Mouse (Mus musculus): ENCODE measurements around the gene Sh3gl1.

The Sh3gl1 gene

DNA sequence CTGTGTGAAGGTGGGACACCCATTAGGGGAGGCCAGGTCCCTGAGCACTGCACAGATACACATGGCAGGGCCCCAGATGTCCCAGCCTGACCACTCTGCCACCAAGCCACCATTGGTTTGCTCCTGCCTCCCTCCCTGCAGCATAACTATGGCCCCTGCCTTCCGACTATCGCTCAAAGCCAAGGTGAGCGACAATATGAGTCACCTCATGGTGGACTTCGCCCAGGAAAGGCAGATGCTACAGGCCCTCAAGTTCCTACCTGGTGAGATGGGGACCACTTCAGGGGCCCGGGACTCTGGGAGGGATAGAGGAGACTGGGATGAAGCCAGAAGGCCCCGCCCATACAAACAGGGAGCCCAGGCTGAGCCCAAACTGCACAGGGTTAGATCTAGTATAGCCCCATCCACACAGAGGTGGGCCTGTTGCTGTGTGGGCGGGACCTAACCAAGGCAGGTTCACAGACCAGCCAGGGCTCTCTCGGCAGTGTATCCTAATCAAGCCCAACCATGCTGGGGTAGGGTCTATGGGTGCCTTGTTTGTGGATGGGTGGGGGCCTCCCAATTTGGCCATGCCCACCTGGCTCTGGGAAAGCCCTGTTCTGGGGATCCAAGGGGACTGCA lies 46.0 kb downstream of the Sh3gl1 start:
- DNase-seq, result no peak

DNA sequence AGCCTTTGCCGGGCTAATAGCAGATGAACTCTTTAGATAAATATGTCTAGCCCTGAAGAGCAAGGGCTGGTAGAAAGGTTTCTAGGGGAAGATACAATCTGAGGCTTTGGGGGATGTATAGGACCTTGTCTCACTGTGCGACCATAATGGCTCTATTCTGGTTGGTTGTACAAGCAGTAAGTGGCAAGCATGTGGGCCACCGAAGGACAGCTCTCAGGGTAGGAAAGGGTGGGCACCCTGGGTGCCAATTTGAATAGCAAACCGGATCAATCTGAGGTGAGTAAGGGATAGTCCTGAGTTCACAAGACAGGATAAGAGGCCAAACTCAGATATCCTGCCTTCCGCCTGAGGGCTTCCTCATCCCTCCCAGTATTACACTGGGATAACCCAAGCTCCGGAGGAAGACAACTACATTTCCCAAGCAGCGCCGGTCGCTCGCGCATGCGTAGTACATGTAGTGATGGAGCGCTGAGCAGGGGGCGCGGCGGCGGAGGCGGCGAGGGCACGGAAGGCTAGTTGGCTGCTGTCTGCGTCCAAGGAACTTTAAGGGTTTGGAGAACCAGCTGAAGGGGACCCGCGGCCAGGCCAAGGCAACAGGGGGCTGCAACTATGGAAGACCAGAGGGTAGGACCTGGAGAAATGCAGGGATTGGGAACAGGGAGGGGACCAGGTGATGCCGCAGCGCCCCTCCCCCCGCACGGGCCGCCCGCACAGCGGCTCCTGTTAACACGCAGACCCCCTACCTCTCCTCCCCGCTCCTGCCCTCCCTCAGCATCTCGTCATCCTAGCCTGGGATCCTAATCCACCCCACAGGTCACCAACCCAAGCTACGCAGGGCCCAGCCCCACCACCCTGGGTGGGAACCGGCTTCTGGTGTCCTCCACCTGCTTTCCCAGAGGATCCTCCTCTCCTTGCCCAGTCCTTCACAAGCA lies 50.1 kb downstream of the Sh3gl1 start, which contains the start of gene Fsd1:
Gene Fsd1 (plus strand): TSS at position 480 of the 932 bp plus-strand sequence.
- peak; percentile 86 to 90 for DNase-seq

DNA sequence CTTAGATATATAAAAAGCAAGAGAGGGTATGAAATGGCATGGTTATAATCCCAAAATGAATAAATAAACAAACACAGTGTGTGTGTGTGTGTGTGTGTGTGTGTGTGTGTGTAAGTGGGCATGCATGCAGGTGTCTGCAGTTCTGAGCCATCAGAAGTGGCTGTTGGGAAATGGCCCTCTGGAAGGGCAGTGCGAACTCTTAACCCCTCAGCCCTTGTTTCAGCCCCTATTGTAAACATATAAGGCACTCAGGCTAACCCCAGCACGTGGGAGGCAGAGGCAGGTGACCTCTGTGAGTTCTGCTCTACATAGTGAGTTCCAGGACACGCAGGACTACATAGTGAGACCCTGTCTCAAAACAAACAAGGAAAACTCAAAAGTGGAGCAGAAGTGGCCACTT lies 59.1 kb downstream of the Sh3gl1 start:
- DNase-seq, result no peak

DNA sequence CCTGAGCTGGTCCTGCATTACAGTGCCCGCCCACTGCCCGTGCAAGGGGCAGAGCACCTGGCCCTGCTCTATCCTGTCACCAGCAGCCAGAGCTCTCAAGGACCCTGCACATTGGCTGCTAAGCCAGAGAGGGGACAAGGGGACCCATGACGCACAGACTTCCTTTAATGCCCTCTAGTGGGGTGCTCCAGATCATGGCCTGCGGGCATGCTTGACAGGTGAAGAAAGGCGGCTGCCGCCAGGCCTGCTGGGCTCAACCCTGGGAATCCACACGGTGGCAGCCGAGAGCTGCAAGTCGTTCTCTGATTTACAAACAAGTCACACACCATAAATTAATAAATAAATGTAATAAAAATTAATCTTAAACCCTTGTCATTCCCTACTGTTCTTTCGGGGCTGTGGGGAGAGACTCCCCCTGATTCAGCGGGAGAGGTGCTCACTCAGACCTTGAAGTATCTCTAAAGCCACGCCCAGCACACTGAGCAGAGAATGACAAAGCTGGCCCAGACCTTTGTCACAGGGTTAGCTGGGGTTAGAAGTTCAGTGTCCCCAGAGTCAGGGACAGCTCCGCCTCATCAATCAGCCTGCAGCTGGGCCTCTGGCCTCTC lies 60.1 kb downstream of the Sh3gl1 start:
- DNase-seq, result peak; percentile 88

DNA sequence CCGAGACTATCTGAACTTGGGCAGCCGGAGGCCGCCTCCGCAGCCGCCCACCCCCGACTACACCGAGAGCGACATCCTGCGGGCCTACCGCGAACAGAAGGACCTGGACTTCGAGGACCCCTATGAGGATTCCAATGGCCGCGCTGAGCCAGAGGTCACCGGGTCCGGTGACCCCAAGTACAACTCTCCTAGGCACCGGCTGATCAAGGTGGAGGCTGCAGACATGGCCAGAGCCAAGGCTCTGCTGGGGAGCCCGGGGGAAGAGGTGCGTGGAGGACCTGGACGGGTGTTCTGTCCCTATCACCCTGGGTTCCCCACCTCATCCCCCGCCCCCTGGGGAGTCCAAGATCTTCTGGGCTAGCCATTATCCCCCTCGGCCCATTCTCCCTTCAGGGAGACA lies 65.0 kb downstream of the Sh3gl1 start:
- DNase-seq, result no peak

DNA sequence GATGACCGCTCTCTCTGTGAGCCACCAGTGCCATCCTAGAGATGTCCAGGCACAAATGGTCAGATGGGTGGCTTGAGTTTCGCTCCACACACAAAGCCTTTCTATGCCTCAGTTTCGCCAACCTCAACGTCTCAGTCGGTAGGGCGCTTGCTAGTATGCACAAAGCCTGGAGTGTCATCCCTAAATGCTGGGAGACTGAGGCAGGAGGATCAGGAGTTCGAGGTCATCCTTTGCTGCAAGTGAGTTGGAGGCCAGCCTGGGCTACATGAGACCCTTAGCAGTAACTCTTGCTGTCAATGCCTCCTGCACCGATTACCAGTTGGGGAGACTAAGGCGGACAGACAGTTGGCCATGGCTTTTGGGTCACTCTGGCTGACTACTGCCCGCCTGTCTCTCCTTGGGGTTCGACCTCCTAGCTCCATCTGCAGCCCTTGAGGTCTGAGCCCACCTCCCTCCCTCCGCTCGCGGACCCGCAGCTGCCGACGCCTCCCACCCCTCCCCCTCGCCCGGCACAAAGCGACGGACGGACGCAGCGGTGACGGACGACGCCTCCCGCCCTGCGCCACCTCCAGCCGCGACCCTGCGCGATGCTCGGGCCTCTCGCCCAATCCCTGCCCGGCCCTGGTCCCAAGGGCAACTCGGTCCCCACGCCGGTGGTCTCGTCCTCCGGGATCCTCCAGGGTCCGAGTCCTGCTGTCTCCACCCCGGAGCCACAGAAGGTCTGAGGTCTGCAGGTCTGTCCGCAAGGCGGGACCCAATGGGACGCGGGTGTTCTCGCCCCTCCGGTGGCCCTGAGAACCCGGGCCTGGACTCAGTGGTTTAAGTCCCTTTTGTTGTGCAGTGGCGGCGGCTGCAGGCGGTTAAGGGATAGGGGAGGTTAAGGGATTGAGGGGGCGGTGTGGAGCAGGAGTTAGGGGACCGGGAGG lies 66.2 kb downstream of the Sh3gl1 start, which contains the start of gene Shd:
Gene Shd (plus strand): TSS at position 502 of the 926 bp plus-strand sequence.
- DNase-seq, result peak; percentile 62 to 75

DNA sequence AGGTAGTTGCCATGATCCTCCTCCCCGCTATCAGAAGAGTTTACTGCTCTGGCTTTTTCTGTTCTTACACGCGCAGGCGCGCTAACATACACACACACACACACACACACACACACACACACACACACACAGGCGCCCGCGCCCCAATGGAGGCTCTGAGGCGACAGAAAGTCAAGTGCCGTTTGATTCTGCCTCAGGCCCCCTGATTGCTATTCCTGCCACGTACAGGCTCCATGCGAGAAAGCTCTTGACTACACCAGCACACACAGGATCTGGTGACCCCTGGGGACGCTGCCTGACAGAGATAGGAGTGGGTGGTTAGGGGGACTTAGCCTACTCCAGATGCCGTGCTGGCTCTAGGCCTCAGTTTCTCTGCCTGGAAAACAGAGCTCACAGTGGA lies 66.9 kb downstream of the Sh3gl1 start:
- DNase-seq, result peak in 1 of 2 experiments; percentile 40

DNA sequence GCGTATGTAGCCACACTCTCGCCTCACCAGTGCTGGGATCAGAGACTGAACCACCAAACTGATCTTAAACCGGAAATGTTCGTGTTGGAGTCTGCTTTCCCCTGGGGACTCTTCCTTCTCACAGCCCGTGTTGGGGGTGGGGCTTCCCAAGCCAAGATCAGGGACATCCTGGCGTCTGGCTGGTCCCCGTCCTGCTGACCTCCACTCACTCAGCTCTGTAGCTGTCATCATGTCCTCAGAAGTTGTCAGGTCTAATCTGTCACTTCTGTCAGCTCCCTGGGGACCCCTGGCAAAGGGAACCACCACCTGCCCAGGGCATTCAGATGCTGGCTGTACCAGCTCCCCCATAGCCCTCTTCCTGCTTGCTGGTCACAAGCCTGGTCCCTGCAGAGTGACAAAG lies 68.2 kb downstream of the Sh3gl1 start:
- DNase-seq, result no peak

DNA sequence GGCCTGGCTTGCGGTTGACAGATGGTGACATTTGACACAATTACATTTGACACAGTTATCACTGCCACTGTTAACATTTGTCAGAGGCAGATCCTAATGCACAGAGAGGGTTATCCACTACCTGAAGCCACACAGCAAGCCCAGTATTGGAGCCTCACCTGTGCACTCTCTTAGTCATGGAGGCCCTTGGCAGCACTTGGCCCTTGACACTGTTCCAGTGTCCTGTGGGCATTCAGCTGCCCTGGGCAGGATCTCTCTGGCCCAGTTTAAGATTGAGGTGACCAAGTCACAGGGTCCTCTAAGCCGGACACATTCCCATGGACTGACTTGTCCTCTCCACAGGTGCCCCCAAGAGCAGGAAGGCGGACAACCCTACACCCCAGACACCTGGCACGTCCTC lies 69.2 kb downstream of the Sh3gl1 start:
- DNase-seq, result no peak
